Mouse (Mus musculus) forelimb bud, embryonic 11.5 days (tissue): ENCODE measurements around the gene Zfp644.
"Not testable (repeated sequence)": the region's sequence is repeated elsewhere in the genome, so short reads cannot be mapped to it uniquely, and the experiment has no call there.

ENCODE experiments used
- DNase-seq: peaks from one replicate; pipeline ENCODE4 v3.0.0-alpha.2; 2012; ENCODE audit warnings: low read depth, low spot score

The Zfp644 gene

DNA sequence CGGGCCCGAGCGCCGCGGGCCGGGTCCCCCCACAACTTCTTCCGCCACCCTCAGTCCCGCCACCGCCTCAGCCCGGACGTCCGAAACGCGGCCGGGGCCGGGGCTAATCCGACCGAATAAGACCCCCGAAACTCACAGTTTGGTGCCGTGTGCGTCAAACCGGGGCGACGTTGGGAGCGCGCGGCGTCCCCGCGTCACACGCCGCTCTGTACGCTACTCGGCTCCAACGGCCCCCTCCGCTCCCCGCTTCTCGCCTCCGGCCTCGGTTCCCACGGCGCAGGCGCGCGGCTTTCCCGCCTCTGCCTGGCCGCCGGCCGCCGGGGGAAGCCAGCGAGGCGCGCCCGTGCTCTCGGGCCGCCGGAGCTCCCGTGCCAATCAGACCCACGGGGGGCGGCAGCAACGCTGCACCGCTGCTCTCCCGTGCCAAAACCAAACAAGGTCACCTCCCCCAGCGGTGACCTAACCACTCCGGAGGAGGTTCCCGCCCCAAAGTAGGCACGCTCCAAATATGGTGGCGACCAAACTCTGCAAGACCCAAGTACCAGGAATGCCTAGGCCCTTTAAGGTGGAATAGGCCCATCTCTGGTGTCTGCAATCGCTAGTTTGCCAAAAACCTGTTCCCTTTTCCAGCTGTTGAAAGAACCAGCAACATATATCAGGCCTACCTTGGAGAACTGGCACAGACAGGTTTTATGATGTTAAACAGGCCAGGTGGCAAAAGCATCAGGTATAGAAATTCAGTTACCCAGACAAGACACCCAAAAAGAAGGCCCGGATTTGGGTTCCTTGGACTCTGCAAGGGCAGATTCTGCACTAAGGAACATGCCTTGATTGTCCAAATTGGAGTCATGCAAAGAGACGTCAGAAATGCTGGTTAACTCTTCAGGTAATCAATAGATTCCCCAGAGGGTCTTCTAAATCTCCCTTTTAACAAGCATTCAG lies at the start of gene Zfp644:
TSS of gene Zfp644 (minus strand) at position 892 of the 942 bp plus-strand sequence.
- DNase-seq, result peak; percentile 84

DNA sequence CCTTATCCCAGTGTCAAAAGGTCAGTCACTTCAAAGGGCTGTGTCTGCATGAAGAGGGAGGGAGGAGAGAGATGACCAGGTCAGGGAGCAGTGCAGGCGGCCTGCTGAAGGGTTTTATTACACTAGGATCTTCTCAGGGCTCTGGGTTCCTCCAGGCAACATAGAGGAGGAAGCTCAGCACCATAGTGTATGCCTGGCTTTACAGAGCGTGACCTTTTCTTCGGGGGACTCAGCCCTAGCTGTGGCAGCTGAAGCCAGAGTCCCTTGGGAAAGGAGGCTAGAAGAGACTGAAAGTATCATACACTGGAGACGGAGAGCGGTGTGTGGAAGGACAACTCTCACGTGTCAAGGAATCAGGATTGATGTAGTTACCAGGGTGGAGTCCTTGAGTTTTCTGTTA lies 42.6 kb upstream of the Zfp644 start:
- no peak for DNase-seq

DNA sequence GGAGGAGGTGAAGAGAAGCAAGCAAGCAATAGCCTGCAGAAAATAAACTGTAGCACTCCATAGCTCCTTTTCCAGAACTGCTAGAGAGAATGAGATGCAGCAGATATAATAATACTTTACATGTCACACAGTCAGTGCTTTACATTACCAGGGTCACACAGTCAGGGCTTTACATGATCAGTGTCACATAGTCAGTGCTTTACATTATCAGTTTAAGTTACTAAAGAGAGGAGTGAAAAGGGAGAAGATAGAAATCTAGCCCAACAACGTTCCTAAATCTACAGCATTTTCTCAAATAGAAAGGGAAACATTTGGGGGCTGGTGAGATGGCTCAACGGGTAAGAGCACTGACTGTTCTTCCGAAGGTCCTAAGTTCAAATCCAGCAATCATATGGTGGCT lies 26.4 kb upstream of the Zfp644 start:
- no peak for DNase-seq

DNA sequence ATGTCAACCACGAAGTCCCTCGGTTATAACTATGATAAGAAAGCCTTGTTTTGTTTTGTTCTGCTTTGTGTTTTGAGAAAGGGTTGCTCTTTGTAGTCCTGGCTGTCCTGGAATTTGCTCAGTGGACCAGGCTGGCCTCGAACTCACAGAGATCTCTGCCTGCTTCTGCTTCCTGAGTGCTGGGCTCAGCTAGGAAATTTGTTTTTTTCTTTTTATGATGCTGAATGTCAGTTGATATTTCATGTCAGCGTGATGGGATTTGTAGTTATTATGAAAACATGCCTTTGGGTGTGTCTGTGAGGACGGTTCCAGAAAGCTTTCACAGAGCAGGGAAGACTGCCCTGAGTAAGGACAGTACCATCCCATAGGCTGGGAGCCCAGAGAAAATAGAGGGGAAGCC lies 25.7 kb upstream of the Zfp644 start:
- no peak for DNase-seq

DNA sequence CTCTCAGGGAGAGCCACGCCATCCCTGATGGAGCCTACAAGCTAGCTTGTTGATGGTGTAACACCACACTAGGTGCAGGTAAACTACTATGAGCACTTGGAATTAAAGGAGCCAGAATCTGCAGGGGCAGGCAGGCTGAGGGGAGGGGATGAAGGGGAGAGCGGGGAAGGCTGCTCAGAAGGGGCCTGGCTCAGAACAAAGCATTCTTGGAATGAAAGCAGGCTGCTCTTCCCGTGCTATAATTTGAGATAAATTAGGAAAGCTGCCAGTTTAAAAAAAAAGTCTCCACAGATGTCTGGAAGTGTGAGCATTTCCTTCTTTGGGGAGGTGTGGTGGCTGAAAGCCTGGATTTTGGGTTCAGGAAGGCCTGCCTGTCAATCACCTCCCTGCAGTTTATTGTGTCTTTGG lies 14.8 kb upstream of the Zfp644 start:
- DNase-seq, result no peak

DNA sequence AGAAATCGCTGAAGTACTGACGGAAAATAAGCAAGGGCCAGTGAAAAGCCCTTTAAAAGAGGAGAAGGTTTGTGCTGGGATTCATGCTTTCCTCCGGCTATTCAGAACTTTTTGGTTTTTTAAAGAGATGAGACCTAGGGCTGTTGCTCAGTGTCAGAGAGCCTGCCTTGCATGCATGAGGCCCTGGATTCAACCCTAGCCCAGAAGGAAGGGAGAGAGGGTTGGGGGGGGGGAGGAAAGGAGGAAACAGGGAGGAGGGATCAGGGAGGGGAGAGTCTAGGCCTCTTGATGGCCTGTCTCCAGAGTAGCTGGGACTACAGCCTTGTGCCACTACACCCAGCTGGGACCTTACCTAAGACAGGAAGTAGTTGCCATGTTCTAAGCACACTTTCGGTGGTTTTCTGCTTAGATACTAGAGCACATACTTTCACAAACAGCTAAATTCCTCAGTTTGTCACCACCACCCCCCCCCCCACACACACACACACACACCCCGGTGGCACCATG lies 14.2 kb upstream of the Zfp644 start:
- DNase-seq, result no peak

DNA sequence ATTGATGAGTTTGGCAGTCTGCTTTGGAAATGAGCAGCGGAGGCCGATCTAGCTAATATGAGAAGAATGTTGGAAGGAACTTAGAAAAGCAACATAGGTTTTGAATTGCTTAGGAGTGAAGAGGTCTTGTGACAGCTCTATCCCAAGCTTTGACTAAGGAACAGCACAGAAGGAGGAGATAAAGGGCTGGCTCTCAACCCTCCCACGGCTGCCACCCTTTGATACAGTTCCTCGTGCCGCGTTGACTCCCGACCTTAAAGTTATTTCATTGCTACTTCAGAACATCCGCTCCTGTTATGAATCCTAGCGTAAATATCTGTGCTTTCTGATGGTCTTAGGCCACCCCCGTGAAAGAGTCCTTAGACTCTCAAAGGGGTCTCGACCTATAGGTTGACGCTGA lies 13.5 kb upstream of the Zfp644 start:
- no peak for DNase-seq

DNA sequence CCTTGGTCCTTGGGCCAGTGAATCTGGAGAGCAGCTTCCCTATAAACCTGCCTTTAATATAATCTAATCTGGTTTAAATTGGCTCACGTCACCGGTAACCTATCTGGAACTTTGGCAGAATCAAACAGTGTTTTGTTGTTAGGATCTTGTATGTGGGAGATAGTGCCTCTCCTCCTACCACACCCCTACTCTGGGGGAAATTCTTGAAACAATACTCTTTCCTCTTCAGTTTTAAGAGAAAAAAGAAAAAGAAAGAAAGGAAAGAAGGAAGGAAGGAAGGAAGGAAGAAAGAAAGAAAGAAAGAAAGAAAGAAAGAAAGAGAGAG lies 13.0 kb upstream of the Zfp644 start:
- no peak for DNase-seq

DNA sequence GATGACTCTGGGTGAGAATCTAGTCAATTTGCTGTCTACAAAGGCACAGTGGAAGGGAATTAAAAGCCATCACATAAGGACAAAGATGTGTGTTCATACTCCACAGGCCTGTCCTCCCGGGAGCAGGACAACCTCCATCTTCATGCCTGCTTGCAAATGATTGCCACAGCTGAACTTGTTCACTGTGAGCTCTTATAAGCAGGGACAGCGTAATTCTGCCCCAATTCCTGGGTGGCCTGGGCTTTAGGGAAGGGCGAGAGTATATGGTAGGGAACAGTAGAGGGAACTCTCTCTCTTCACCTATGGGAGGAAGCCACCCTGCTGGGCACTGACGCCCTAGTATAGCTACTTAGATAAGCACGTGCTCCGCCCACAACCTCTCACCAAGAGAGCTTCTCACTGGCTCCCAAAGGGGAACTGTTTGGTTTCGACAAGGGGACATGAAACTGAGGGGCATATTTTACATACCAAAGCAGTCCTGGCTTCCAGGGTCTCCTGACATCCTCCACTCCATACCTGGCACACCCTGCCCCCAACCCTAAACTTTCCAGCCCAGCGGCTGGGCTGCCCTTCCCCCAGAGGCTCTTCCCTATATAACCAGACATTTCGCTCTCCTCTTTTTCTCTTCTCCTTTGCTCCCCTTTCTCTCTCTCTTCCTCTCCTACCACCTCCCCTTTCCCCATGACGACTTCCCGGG lies 12.4 kb upstream of the Zfp644 start:
- no peak for DNase-seq

DNA sequence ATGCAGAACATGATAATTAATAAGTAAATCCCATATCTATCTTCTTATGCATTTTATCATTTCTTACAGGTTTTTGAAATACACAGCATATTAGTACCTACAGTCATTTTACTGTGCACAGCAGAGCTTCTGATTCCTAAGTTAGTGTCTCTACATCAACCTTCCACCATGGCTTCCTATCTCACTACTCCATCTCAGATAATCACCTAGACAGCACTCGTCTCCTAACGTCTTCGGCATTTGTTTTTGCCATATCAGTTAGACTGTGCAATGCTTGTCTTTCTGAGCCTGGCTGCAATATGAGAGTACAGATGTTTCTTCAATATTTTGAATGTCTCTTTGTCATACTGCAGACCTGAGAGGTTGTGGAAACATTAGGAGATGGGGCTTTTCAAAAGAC lies 9.3 kb upstream of the Zfp644 start:
- DNase-seq, result no peak

DNA sequence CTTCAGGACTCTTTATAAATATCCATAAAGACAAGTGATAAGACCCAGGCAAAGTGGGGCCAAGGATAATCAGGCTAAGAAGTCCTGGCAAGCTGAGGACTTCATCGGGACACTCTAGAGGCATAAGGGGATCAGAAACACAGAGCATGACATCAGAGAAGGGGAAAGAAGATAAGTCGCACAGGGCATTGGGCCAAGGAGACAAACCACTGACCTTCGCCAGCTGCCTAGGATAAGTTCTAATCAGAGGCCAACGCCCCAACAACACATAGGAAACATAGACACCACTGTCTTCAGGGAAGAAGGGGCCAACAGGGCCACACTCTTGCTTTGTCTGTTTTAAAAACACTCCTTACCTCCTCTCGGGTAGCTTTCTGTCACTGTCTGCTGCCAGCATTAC lies 8.1 kb upstream of the Zfp644 start:
- no peak for DNase-seq

DNA sequence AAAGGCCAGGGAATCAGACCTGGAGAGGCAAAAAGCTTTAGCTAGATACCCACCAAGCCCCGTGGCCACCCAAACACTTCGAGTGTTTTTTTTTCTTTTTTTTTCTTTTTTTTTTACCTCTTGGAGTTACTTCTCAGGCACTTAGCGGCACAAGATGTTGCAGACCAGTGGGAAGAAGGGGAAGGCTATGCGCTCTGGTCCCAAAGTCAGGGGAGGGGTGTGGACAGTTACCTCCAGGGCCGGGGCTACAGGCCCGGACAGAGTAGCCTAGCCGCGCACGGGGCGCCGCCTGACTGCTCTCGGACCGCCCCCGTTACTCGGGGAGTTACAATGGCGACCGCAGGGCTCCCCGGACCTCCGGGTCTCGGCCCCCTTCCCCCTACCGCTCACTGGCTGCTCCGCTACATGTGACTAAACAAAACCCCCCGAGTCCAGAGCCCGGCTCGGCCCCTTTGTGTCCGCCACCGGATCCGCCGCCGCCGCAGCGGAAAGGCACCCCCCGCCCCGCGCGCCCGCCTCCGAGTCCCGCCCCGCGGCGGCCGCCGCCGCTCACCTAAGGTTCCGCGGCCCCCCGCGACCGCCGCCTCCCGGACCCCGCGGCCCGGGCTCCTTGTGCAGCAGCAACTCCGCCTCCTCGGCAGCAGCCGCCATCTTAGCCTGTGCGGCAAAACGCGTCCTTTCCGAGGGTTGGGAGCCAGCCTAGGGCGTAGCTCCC lies 1.2 kb downstream of the Zfp644 start:
- DNase-seq, result peak; percentile 74

DNA sequence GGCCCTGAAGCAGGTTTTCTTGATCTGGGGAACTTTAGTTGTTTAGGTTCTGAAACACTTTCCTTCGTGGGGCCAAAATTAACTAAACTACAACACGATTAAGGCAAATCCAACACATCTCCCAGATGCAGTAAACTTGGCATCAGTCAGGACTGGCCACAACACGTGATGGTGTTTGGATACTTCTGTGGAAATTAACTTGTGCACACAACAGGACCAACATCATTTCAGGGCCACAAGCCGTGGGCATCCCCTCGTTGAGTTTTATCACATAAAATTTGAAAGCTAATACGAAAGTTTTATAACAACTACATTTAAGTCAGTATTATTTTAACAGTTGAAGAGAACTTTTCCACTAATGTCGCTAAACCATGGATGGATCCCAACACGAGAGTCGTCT lies 1.9 kb downstream of the Zfp644 start:
- no peak for DNase-seq

DNA sequence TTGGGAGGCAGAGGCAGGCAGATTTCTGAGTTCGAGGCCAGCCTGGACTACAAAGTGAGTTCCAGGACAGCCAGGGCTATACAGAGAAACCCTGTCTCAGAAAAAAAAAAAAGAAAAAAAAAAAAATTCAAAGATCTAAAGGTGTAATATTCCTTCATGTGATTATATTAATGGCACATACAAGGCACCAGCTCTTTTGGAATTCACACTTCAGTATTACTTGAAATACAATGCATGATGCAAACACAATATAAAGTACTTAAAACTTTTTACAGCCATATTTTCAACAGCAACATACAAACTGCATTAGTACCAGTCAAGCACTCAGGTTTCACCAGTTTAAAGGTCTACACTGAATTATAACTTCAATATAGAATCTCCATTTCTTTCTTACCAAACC lies 2.4 kb downstream of the Zfp644 start:
- DNase-seq, result no peak

DNA sequence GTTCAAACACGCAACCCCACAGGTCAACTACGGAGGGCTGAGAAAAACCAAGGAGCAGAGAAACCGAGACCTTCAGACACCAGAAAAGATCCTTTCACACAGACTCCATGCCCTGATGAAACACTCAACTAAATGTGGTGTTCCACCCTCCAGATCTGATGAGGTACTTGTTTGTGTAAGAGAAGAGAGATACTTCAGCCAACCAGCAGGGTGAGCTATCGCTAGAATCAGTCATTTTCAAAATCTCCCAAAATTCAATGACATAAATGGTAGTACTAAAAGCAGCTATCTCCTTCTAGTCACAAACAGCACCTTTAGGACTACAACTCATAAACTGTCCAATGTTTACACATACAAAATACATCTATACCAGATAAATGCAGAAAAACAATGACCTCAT lies 4.1 kb downstream of the Zfp644 start:
- DNase-seq, result no peak

DNA sequence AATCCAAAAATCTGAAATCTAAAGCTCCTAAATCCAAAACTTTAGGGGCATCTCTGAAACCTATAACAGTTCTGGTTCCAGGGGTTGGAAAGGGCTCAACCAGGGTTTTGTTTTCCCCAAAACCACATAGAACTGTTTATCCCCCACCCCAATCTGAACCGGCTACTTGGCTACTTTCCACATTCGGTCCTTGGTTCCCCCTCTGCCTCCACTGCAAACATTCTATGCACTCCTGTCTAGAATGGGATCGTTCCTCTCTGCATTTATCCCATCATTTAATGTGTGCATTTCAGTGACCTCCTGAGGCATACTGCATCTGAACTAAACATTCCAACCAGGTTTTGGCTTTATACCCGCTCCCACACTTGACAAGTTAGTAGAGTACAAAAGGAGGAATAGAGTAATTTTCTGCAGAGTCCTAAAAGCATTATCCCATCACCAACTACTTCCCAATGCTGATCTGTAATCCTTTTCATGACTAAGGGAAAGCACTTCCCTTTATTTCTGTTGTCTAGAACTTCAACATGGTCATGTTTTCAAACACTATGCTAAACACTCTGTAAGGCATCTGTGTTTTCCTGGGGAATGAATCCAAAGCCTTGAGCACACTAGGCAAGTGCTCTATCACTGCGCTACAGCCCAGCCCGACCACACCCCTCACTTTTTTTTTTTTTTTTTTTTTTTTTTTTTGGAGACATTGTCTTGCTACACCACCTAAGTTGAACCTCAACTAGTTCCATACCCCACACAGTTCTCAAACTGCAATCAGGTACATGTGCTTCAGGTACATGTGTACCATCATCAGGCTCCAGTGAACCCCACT lies 16.2 kb downstream of the Zfp644 start:
- DNase-seq, result no peak

DNA sequence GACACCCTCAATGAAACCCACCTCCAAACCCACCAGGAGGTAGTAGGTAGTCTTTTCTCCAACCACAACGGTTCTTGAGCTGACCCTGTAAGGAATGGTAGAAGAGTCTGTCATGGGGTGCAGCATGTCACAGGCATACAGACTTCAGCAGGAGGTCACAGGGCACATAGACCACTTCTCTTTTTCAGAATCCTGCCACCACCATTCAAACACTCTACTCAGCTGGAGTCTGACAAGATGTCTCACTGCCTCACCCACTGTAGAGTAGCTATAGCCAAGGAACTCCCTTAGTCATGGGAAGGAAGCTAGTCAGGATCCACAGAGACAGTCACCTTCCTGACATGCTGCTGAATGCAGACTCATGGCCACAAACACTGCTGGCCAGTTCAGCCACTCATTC lies 17.4 kb downstream of the Zfp644 start:
- DNase-seq, result no peak

DNA sequence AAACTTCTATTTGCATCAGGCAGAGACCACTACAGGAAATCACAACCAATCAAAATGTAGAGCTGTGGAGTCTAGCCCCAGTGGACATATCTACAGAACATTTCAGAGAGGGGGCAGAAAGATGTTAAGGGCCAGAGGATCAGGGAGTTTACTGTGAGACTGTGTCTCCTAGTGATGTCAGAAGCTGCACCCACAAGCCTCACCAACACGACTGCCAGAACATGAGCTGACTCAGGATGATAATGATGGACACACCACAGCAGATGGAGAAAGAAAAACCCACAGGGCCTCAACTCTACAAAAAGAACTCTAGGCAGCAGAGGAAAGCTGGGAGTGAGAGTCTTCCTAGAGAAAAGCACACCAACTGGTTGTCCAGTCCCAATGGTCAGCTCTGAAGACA lies 18.3 kb downstream of the Zfp644 start:
- not testable (repeated sequence) for DNase-seq

DNA sequence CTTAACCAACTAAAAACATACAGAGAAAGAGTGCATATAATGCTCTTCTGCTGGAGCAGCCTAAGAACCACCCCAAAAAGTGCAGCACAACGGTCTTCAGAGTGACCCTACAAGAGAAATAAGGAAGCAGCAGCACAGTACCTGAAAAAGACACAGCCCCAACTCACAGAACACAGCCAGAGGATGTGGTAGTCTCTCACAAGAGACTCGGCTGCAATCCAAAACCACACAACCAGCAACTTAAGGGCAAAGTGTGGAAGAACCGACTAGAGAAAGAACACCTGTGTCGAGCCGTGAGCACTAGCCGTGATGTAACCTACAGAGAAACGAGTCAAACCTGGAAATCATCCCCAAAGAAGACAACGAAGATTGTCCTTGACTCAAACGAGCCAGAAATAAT lies 20.3 kb downstream of the Zfp644 start:
- DNase-seq, result no peak

DNA sequence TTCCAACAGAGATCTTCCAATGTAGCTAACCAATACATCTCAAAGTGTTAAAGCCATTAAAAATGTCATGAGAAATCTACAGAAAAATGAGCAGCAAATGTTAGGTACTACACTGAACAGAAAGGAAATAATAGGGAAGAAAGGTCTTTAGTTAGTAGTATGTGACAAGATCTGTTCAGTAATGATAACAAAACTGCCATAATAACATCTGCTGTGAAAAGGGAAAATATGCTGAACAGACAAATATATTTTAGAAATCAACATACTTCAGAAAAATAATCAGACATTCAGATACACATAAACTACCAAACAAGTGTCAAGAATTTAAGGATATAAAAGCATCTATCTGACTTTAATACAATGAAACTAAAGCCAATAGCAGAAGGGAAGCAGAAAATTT lies 24.5 kb downstream of the Zfp644 start:
- no peak for DNase-seq

DNA sequence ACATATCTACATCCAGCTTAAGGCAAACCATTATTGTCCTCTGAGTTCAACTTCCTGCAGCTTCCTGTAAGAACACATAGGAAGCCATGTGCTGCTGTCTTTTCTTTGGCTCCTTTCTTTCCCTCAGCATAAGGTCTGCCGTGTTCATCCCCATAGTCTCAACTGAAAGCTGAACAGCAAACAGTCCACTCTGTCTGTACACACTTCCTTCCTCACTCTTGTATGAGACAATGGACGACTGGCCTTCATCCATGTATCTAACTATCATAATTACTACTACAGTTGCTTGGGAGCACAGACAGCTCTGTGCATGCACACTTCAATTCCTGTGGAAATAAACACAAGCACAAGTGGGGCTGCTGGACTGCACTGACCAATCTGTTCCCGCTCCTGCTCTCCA lies 25.2 kb downstream of the Zfp644 start:
- DNase-seq, result no peak

DNA sequence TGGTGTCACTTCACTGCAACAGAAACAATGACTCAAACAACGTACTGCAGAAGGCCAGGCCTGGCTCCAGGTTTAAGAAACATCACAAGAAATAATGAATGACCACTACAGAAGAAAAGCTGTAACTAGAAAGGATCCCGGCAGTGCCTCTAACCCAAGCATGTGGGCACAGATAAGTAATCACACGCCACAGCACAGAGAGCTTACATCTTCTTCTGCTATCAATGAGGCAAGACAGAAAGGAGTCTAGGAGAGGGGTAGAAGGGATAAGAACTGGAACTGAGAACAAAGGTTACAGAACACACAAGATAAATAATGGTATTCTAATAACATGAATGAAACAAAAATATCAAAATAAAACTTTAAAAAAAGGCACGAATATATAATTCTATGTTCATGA lies 32.2 kb downstream of the Zfp644 start:
- no peak for DNase-seq
